Comparison of ENCODE assay signal across 9 mouse cellular contexts in genomic region chr14:57386758-57387561, GRCm38 (mm10). TPM values are rescaled to one million over a fixed set of nuclear protein-coding genes. Genes with fewer than 3 reads are reported as not detected.
DNase-seq lines count a peak whose midpoint lies in the region; ATAC-seq and TF ChIP-seq lines count a peak whose summit lies in the region.
"Had no signal": no experiment of that assay in that cellular context is flagged by ENCODE, and none has a peak within 500 bp of the region (broad histone marks: within the 10 kb centered on the region; RNA-seq: fewer than 3 reads in every experiment).

No protein-coding gene starts in this region.

- H3K4me3 ChIP-seq in heart, adult 2 months, result peak overlapping the region; percentile 30
- no peak overlapping the region for H3K4me3 ChIP-seq in heart, embryonic 12.5 days
- no peak overlapping the region for H3K4me3 ChIP-seq in embryonic facial prominence, embryonic 12.5 days
- H3K4me3 ChIP-seq in intestine, postnatal 0 days (ENCODE audit: low read depth, low read length), result no peak overlapping the region
- no peak overlapping the region for H3K4me3 ChIP-seq in macrophage (ENCODE audit: inconsistent target)
- H3K4me3 ChIP-seq in midbrain, embryonic 11.5 days (ENCODE audit: low read depth, low read length), result no peak overlapping the region
- no peak overlapping the region for H3K4me3 ChIP-seq in forebrain, embryonic 10.5 days
- H3K4me3 ChIP-seq in forebrain, embryonic 12.5 days (replicated peaks), result no peak overlapping the region

- intact Hi-C loops in heart, adult 2 months (cut with DNase I), result no loop called here

- ATAC-seq in heart, embryonic 12.5 days (ENCODE audit: insufficient number of reproducible peaks, low FRiP score), result no peak
- 0 out of 2 replicates have a peak, but pooled peaks have one; percentile 22 for ATAC-seq in embryonic facial prominence, embryonic 12.5 days (ENCODE audit: insufficient number of reproducible peaks, insufficient read depth, low FRiP score, low TSS enrichment)
- peak; percentile 74 for ATAC-seq in intestine, postnatal 0 days
- no peak for ATAC-seq in midbrain, embryonic 11.5 days (ENCODE audit: low FRiP score)
- no peak for ATAC-seq in forebrain, embryonic 12.5 days (ENCODE audit: low FRiP score)

- H3K27me3 ChIP-seq in heart, adult 2 months (ENCODE audit: control insufficient read depth, insufficient read depth, low read length), result no peaks in the 10 kb centered on the region
- no peaks in the 10 kb centered on the region for H3K27me3 ChIP-seq in heart, embryonic 12.5 days (replicated peaks)
- H3K27me3 ChIP-seq in embryonic facial prominence, embryonic 12.5 days, result no peaks in the 10 kb centered on the region
- no peaks in the 10 kb centered on the region for H3K27me3 ChIP-seq in intestine, postnatal 0 days (replicated peaks; ENCODE audit: control insufficient read depth, insufficient read depth, low read length)
- no peaks in the 10 kb centered on the region for H3K27me3 ChIP-seq in midbrain, embryonic 11.5 days (ENCODE audit: control insufficient read depth, insufficient read depth, low read length)
- H3K27me3 ChIP-seq in forebrain, embryonic 10.5 days (ENCODE audit: poor library complexity, severe bottlenecking), result no peaks in the 10 kb centered on the region
- H3K27me3 ChIP-seq in forebrain, embryonic 12.5 days, result no peaks in the 10 kb centered on the region

- no peak for TF ChIP-seq POLR2A in heart, adult 2 months (IDR thresholded peaks at IDR 0.05; ENCODE audit: insufficient read depth, low read depth, low read length)

- H3K4me1 ChIP-seq in heart, adult 2 months (ENCODE audit: control insufficient read depth, insufficient read depth, low read length), result peaks cover 1% of the 10 kb centered on the region; the same call in 1 of the 2 replicates
- peaks cover 7% of the 10 kb centered on the region for H3K4me1 ChIP-seq in heart, embryonic 12.5 days (replicated peaks)
- no peaks in the 10 kb centered on the region for H3K4me1 ChIP-seq in embryonic facial prominence, embryonic 12.5 days
- 0 out of 2 replicates have a peak, but pooled peaks cover 9% of the 10 kb centered on the region for H3K4me1 ChIP-seq in intestine, postnatal 0 days (replicated peaks; ENCODE audit: control insufficient read depth, insufficient read depth, low read length)
- no peaks in the 10 kb centered on the region for H3K4me1 ChIP-seq in midbrain, embryonic 11.5 days (ENCODE audit: control insufficient read depth, insufficient read depth, low read length)
- peaks cover 10% of the 10 kb centered on the region for H3K4me1 ChIP-seq in forebrain, embryonic 10.5 days
- no peaks in the 10 kb centered on the region for H3K4me1 ChIP-seq in forebrain, embryonic 12.5 days

- no peak for TF ChIP-seq CTCF in heart, adult 2 months (IDR thresholded peaks at IDR 0.05)
- TF ChIP-seq CTCF in intestine, postnatal 0 days (IDR thresholded peaks at IDR 0.05; ENCODE audit: low read depth), result peak; percentile 27; the same call in 1 of the 2 replicates

- no peaks in the 10 kb centered on the region for H3K36me3 ChIP-seq in heart, adult 2 months (ENCODE audit: control insufficient read depth, insufficient read depth, low read length)
- no peaks in the 10 kb centered on the region for H3K36me3 ChIP-seq in heart, embryonic 12.5 days
- H3K36me3 ChIP-seq in embryonic facial prominence, embryonic 12.5 days, result no peaks in the 10 kb centered on the region
- H3K36me3 ChIP-seq in intestine, postnatal 0 days (ENCODE audit: control insufficient read depth, insufficient read depth), result no peaks in the 10 kb centered on the region
- no peaks in the 10 kb centered on the region for H3K36me3 ChIP-seq in macrophage (ENCODE audit: inconsistent target)
- no peaks in the 10 kb centered on the region for H3K36me3 ChIP-seq in midbrain, embryonic 11.5 days (ENCODE audit: control insufficient read depth, insufficient read depth, low read length)
- no peaks in the 10 kb centered on the region for H3K36me3 ChIP-seq in forebrain, embryonic 10.5 days (replicated peaks)
- H3K36me3 ChIP-seq in forebrain, embryonic 12.5 days (replicated peaks), result no peaks in the 10 kb centered on the region

- no peak overlapping the region for H3K4me2 ChIP-seq in heart, embryonic 12.5 days
- H3K4me2 ChIP-seq in embryonic facial prominence, embryonic 12.5 days (replicated peaks), result no peak overlapping the region
- H3K4me2 ChIP-seq in intestine, postnatal 0 days (replicated peaks; ENCODE audit: low read depth), result peak overlapping the region; percentile 40
- H3K4me2 ChIP-seq in midbrain, embryonic 11.5 days, result no peak overlapping the region
- H3K4me2 ChIP-seq in forebrain, embryonic 12.5 days, result no peak overlapping the region

- no peaks in the 10 kb centered on the region for H3K79me2 ChIP-seq in heart, adult 2 months (replicated peaks; ENCODE audit: control insufficient read depth, insufficient read depth, low read length)
- H3K79me2 ChIP-seq in macrophage (ENCODE audit: inconsistent target), result no peaks in the 10 kb centered on the region

- DNase-seq in heart, adult 2 months, result peak; percentile 32 to 41
- no peak for DNase-seq in midbrain, embryonic 11.5 days (ENCODE audit: low spot score, missing footprints)
- DNase-seq in forebrain, embryonic 10.5 days (ENCODE audit: extremely low spot score, low spot score), result no peak
- DNase-seq: gastrocnemius, postnatal 10 days had no signal

- TF ChIP-seq EP300 in heart, adult 2 months (IDR thresholded peaks at IDR 0.05; ENCODE audit: insufficient read depth, low read depth, low read length), result no peak

- WGBS in heart, adult 2 months, result 43% methylated on average over 14 of the region's 14 CpGs
- 46% methylated on average over 14 of the region's 14 CpGs for whole genome bisulfite sequencing in heart, embryonic 12.5 days
- 58% methylated on average over 14 of the region's 14 CpGs for WGBS in embryonic facial prominence, embryonic 12.5 days
- WGBS in intestine, postnatal 0 days, result 40% methylated on average over 14 of the region's 14 CpGs
- 45% methylated on average over 14 of the region's 14 CpGs for WGBS in macrophage (ENCODE audit: missing documents)
- 73% methylated on average over 14 of the region's 14 CpGs for WGBS in midbrain, embryonic 11.5 days
- WGBS in forebrain, embryonic 10.5 days, result 69% methylated on average over 14 of the region's 14 CpGs
- WGBS in forebrain, embryonic 12.5 days, result 65% methylated on average over 14 of the region's 14 CpGs

- H3K9me3 ChIP-seq in heart, embryonic 12.5 days (replicated peaks), result no peaks in the 10 kb centered on the region
- no peaks in the 10 kb centered on the region for H3K9me3 ChIP-seq in embryonic facial prominence, embryonic 12.5 days
- no peaks in the 10 kb centered on the region for H3K9me3 ChIP-seq in intestine, postnatal 0 days (ENCODE audit: control insufficient read depth)
- no peaks in the 10 kb centered on the region for H3K9me3 ChIP-seq in midbrain, embryonic 11.5 days (ENCODE audit: control insufficient read depth, low read length)
- H3K9me3 ChIP-seq in forebrain, embryonic 10.5 days, result no peaks in the 10 kb centered on the region
- H3K9me3 ChIP-seq in forebrain, embryonic 12.5 days, result no peaks in the 10 kb centered on the region

- H3K9ac ChIP-seq in heart, adult 2 months (ENCODE audit: low read depth, low read length), result no peak overlapping the region
- no peak overlapping the region for H3K9ac ChIP-seq in heart, embryonic 12.5 days
- H3K9ac ChIP-seq in embryonic facial prominence, embryonic 12.5 days, result no peak overlapping the region
- no peak overlapping the region for H3K9ac ChIP-seq in intestine, postnatal 0 days (ENCODE audit: low read depth, low read length)
- H3K9ac ChIP-seq in midbrain, embryonic 11.5 days (ENCODE audit: low read length), result no peak overlapping the region
- no peak overlapping the region for H3K9ac ChIP-seq in forebrain, embryonic 12.5 days

- peak overlapping the region; percentile 5; the same call in 1 of the 2 replicates for H3K27ac ChIP-seq in heart, adult 2 months
- no peak overlapping the region for H3K27ac ChIP-seq in heart, embryonic 12.5 days (ENCODE audit: poor library complexity, severe bottlenecking)
- no peak overlapping the region for H3K27ac ChIP-seq in embryonic facial prominence, embryonic 12.5 days
- H3K27ac ChIP-seq in intestine, postnatal 0 days (ENCODE audit: low read depth, low read length), result peak overlapping the region; percentile 88
- H3K27ac ChIP-seq in macrophage, result peak overlapping the region; percentile 34
- no peak overlapping the region for H3K27ac ChIP-seq in midbrain, embryonic 11.5 days (ENCODE audit: low read depth, low read length)
- H3K27ac ChIP-seq in forebrain, embryonic 10.5 days, result no peak overlapping the region
- no peak overlapping the region for H3K27ac ChIP-seq in forebrain, embryonic 12.5 days

RNA-seq across cellular contexts. Expression of gene Cryl1, which starts 11.4 kb away (rescaled TPM):
- 1 to 10 TPM; 5.6 to 6.7 TPM for total RNA-seq in heart, adult 2 months (2021)
- polyA plus RNA-seq in heart, adult 2 months (2012; rRNA removed), result 12.4 and 12.9 TPM in 2 replicates
- 10.9 and 12.1 TPM in 2 replicates for polyA plus RNA-seq in heart, embryonic 12.5 days (2016; fragmentation: Nextera tagmentation; extraction: Ambion mirVana)
- 17.8 and 18.1 TPM in 2 replicates for polyA plus RNA-seq in embryonic facial prominence, embryonic 12.5 days (2016; fragmentation: Nextera tagmentation; extraction: Ambion mirVana)
- polyA plus RNA-seq in intestine, postnatal 0 days (2015; fragmentation: Nextera tagmentation; extraction: Ambion mirVana), result 153 and 173 TPM in 2 replicates
- total RNA-seq in macrophage (2018; cell fraction: chromatin; rRNA removed), result 10 to 100 TPM in 19 of 26 experiments, 1 to 10 TPM in 7; 2.9 to 34.3 (median 17.9) TPM
- total RNA-seq in macrophage (2018; cell fraction: cytosol; rRNA removed), result 10 to 100 TPM; 17.1 to 30.9 (median 23.6) TPM
- 10 to 100 TPM in 22 of 26 experiments, 1 to 10 TPM in 4; 5.4 to 30.8 (median 15.7) TPM for total RNA-seq in macrophage (2018; cell fraction: nucleus; rRNA removed)
- 18.7 to 44.4 TPM (median 22.2 TPM) in 3 replicates for polyA plus RNA-seq in macrophage (2018)
- 8.2 and 9.2 TPM in 2 replicates for polyA plus RNA-seq in midbrain, embryonic 11.5 days (2014; fragmentation: Nextera tagmentation; extraction: Ambion mirVana)
- polyA plus RNA-seq in forebrain, embryonic 10.5 days (2016; fragmentation: Nextera tagmentation; extraction: Ambion mirVana), result 5.5 and 6.2 TPM in 2 replicates
- 6.5 and 8.8 TPM in 2 replicates for polyA plus RNA-seq in forebrain, embryonic 12.5 days (2016; fragmentation: Nextera tagmentation; extraction: Ambion mirVana)

RNA-seq across cellular contexts. Expression of gene Ift88, which starts 36.9 kb away (rescaled TPM):
- total RNA-seq in heart, adult 2 months (2021), result 1 to 10 TPM; 4.5 to 5.1 TPM
- 2.6 and 4.3 TPM in 2 replicates for polyA plus RNA-seq in heart, adult 2 months (2012; rRNA removed)
- 5.6 and 8.1 TPM in 2 replicates for polyA plus RNA-seq in heart, embryonic 12.5 days (2016; fragmentation: Nextera tagmentation; extraction: Ambion mirVana)
- polyA plus RNA-seq in embryonic facial prominence, embryonic 12.5 days (2016; fragmentation: Nextera tagmentation; extraction: Ambion mirVana), result 15.1 and 16.0 TPM in 2 replicates
- 5.1 and 5.2 TPM in 2 replicates for polyA plus RNA-seq in intestine, postnatal 0 days (2015; fragmentation: Nextera tagmentation; extraction: Ambion mirVana)
- 10 to 100 TPM in 25 of 26 experiments, 1 to 10 TPM in 1; 8.3 to 44.5 (median 33.4) TPM for total RNA-seq in macrophage (2018; cell fraction: chromatin; rRNA removed)
- total RNA-seq in macrophage (2018; cell fraction: cytosol; rRNA removed), result 1 to 10 TPM; 3.3 to 7.5 (median 5.7) TPM
- total RNA-seq in macrophage (2018; cell fraction: nucleus; rRNA removed), result 10 to 100 TPM in 21 of 26 experiments, 1 to 10 TPM in 5; 5.4 to 34.5 (median 18.1) TPM
- polyA plus RNA-seq in macrophage (2018), result 4.3 to 7.0 TPM (median 4.9 TPM) in 3 replicates
- polyA plus RNA-seq in midbrain, embryonic 11.5 days (2014; fragmentation: Nextera tagmentation; extraction: Ambion mirVana), result 17.2 and 18.1 TPM in 2 replicates
- polyA plus RNA-seq in forebrain, embryonic 10.5 days (2016; fragmentation: Nextera tagmentation; extraction: Ambion mirVana), result 11.5 and 12.9 TPM in 2 replicates
- 15.4 and 16.4 TPM in 2 replicates for polyA plus RNA-seq in forebrain, embryonic 12.5 days (2016; fragmentation: Nextera tagmentation; extraction: Ambion mirVana)

Comparison
In these comparisons a context has a peak if more than half of its experiments do, and no peak if none do; other contexts are left out.
1. H3K27ac ChIP-seq: peak in heart, adult 2 months (single experiment), intestine, postnatal 0 days (single experiment) and macrophage (single experiment); none in heart, embryonic 12.5 days (single experiment), embryonic facial prominence, embryonic 12.5 days (single experiment), midbrain, embryonic 11.5 days (single experiment), forebrain, embryonic 10.5 days (single experiment) and forebrain, embryonic 12.5 days (single experiment).
2. DNase-seq: peak in heart, adult 2 months (2 of 2); none in midbrain, embryonic 11.5 days (single experiment) and forebrain, embryonic 10.5 days (single experiment).
3. ATAC-seq: peak in embryonic facial prominence, embryonic 12.5 days (single experiment) and intestine, postnatal 0 days (single experiment); none in heart, embryonic 12.5 days (single experiment), midbrain, embryonic 11.5 days (single experiment) and forebrain, embryonic 12.5 days (single experiment).